Mouse (Mus musculus) layer of hippocampus, adult 2 months (tissue): ENCODE measurements around the gene Osbpl8. TPM values are rescaled to one million over a fixed set of nuclear protein-coding genes. Genes with fewer than 3 reads are reported as not detected.
A peak's percentile ranks its signal among the peaks of the same experiment; 100 is the strongest.

Experiments used
- DNase-seq, 2 experiments: peaks; one replicate each; pipeline ENCODE4 v3.0.0; 2022; ENCODE audit warnings: low spot score in 2 of 2
- H3K27ac ChIP-seq: fragments of 200-600 bp; 2 replicates; pipeline ENCODE4 v1.8.1; 2022
- H3K4me3 ChIP-seq: fragments of 200-600 bp; 2 replicates; pipeline ENCODE4 v1.8.1; 2022; ENCODE audit warnings: mild to moderate bottlenecking
- CTCF ChIP-seq: fragments of 200-600 bp; conservative IDR thresholded peaks from 2 replicates; pipeline ENCODE4 v1.8.1; 2022; ENCODE audit warnings: antibody characterized with exemption, mild to moderate bottlenecking, moderate library complexity
- total RNA-seq, 2 experiments: library from RNA; stranded (reverse); gene quantifications; 2 replicates each; pipeline ENCODE4 v1.2.3; 2021

The Osbpl8 gene
- total RNA-seq, 2 experiments from 2014 or later = 60.8 to 60.9 TPM

GRCm38 (mm10) chr10:111159789-111160522 lies 4.6 kb upstream of the Osbpl8 start:
- DNase-seq = no peak
- no peak for TF ChIP-seq CTCF

GRCm38 (mm10) chr10:111160540-111160939 lies 4.0 kb upstream of the Osbpl8 start:
- no peak for TF ChIP-seq CTCF
- DNase-seq = no peak
- no peak overlapping the region for H3K27ac ChIP-seq
- no peak overlapping the region for H3K4me3 ChIP-seq

More at GRCm38 (mm10) chr10:111159789-111160522, 4.6 kb upstream of the Osbpl8 start:
- Histone ChIP-seq H3K4me3 (no peak overlapping the region), H3K27ac (no peak overlapping the region)

- no peak for DNase-seq
- Histone ChIP-seq H3K4me3 (no peak overlapping the region), H3K27ac (no peak overlapping the region)
- TF ChIP-seq CTCF = no peak
Measured at GRCm38 (mm10) chr10:111161373-111161772, 3.2 kb upstream of the Osbpl8 start.

DNA sequence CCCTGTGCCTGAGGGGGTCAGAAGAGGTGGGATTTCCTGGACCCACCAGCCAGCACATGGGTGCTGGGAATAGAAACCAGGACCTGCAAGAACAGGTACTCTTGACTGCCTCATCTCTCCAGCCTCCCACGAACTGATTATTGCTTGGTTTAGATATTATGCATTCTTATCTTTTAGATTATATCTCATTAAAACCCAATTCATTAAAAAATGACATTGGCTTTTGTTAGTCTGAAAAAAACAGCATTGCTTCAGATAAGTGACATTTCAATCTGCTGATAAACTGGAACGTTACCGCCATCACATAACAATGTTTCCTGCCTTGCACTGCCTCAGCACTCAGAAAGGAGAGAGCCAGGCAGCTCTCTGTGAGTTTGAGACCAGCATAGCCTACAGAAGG lies 1.5 kb upstream of the Osbpl8 start:
- DNase-seq = no peak
- TF ChIP-seq CTCF = no peak
- Histone ChIP-seq H3K4me3 (no peak overlapping the region), H3K27ac (peak overlapping the region; percentile 98; the same call in 1 of the 2 replicates)

GRCm38 (mm10) chr10:111163601-111164240 lies 831 bp upstream of the Osbpl8 start:
- TF ChIP-seq CTCF = no peak
- DNase-seq = no peak
- peak overlapping the region; percentile 98 for H3K27ac ChIP-seq

DNA sequence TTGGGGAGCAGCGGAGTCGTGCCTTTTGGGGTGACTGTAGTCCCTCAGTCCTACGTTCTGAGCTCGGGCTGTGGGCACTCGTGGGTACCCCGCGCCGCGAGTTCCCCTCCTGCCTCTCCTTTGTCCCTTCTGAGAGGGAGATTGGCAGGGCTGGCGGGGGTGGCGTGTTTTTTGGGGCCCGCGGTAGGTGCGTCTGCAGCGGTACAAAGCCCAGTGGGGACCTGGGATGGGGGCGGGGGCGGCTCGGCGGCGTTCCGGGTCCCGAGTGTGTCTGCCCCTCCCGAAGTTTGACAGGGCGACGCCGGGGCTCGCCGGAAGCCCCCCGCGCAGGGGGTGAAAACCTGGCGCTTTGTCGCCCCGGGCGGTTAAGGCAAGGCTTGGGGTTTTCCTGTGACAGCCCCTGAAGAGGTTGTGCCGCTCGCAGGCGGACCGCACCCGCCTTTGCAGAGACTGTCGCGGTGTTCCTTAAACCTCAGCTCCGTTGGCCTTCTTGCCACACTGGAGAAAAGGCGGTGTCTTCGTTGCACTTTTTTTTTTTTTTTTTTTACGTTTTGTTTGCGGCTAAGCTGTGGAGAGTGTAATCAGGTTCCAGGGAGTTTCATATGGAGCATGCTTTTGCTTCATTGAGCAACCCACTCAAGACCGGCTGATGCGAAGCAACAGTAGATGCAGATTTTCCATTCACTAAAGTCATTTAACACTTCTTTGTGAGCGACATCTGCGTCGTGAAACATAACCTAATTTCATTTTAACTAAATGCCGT lies 848 bp downstream of the Osbpl8 start:
- DNase-seq = peak; percentile 22 to 44
- Histone ChIP-seq H3K27ac (peak overlapping the region; percentile 98), H3K4me3 (peak overlapping the region; percentile 89)
- no peak for TF ChIP-seq CTCF

More at GRCm38 (mm10) chr10:111163601-111164240, 831 bp upstream of the Osbpl8 start:
- peak overlapping the region; percentile 89 for H3K4me3 ChIP-seq

DNA sequence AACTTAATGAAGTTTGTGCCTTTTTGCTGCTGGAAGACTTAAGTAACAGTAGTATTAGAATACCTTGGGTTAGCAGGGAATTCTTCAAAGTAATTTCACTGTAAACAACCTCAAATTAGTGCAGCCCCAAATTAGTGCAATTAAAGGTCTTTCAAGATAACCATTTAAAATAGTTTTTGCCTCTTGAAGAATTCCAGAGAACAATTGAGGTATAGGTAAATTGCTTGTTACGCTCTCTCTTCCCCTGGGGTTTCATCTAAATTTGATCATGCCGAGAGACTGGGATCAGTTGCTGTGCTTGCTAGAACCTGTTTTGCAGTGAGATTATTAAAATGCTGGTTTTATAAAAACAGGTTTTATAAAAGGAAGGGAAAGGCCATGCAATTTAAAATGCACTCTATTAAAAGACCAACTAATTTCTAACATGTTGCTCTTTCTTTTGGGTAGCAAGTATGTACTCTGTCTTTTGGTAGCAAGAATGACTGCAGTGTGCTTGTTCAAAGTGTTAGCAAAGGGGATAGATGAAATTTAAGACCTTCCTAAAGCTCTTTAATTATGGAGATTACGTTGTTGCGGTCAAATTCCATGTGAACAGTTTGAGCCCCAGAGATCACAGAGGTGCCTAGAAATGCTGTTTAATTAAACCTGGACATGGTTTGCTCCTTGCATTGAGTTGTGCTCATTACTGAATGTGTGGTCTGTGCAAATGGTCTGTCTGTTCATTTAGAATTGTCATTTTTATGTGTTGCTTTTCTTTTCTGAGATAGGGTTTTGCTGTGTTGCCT lies 1.7 kb downstream of the Osbpl8 start:
- DNase-seq = no peak
- TF ChIP-seq CTCF = no peak
- H3K4me3 ChIP-seq = peak overlapping the region; percentile 89
- H3K27ac ChIP-seq = peak overlapping the region; percentile 98; the same call in 1 of the 2 replicates

- no peak for DNase-seq
- no peak for TF ChIP-seq CTCF
- Histone ChIP-seq H3K27ac (no peak overlapping the region), H3K4me3 (no peak overlapping the region)
Measured at GRCm38 (mm10) chr10:111167444-111167843, 2.9 kb downstream of the Osbpl8 start.

DNA sequence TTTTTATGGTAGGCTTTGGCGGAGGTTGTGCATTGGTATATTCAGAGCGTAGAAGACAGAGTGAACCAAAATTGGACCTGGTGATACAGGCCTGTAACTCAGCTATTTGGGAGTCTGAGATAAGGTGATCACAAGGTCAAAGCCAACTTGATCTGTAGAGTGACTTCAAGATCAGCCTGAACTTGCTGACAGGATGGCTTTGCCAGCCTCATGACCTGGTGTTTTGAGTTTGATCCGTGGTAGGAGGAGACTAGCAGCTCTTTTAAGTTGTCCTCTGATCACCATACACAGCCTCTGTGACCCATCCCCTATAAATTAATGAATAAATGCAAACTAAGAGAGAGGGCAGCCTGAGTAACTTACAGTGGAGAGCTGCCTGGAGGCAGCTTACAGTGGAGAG lies 3.8 kb downstream of the Osbpl8 start:
- TF ChIP-seq CTCF = no peak
- DNase-seq = no peak
- Histone ChIP-seq H3K27ac (no peak overlapping the region), H3K4me3 (no peak overlapping the region)

DNA sequence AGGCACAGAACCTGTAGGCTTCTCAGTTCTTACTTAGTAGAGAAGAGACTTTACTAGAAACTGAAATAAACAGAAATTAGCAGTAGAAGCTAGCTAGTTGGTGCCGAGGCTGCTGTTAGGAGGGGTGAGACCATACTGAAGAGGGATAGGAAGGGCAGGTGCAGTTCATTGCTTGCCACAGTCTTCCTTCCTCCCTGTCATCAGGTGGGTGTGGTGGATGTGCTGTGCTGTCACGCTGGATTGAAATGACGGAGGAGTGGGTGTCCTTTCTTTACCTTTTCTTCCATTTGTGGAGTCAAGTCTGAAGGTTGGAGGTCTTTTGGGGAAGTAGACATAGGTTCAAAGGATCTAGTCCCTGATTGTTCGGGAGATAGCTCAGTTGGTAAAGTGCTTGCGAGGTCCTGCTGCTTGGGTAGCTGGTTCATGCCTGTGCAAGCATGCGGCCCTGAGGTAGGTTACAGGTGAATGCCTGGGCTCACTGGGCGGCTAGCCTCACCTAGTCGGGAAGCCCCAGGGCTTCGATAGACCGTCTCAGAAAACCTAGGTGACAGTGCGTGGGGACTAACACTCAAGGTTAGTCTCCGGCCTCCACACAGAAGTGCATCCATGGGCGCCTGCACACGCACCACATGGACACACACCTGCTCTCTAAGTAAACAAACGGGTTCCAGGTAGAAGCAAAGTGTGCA lies 6.8 kb downstream of the Osbpl8 start:
- no peak for DNase-seq
- no peak overlapping the region for H3K27ac ChIP-seq
- TF ChIP-seq CTCF = no peak
- H3K4me3 ChIP-seq = no peak overlapping the region

DNA sequence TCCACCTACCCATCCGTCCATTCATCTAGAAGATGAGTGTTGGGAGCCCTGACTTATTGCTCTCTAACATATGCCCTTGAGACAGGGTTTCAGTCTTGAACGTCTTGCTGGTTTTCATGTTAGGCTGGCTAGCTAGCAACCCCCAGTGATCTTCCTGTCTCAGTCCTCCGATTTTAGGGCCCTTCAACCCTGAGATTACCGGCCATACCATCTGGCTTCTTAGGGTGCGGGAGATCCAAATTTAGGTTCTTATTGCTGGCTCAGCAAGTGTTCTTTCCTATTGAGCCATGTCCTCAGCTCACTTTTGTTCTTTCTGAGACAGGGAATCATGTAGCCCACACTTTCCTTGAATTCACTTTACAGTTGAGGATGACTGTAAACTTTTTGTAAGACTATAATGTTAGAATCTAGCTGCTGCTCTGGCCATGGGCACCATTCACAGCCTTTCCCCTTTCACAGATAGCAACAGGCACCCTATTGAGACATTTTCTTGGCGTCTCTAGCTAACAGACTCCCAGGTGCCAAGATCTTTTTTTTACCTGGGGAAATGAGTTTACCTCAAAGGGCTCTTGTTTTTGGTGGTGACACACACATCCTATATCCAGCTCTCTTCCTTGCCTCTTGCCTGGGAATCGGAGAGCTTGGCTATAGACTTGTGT lies 9.2 kb downstream of the Osbpl8 start:
- no peak for DNase-seq
- no peak for TF ChIP-seq CTCF
- Histone ChIP-seq H3K4me3 (no peak overlapping the region), H3K27ac (no peak overlapping the region)
